Mouse (Mus musculus) hindbrain, embryonic 14.5 days (tissue): ENCODE data around the gene Acer3. TPM values are rescaled to one million over a fixed set of nuclear protein-coding genes. Genes with fewer than 3 reads are reported as not detected.
"Not testable (repeated sequence)": the region's sequence is repeated elsewhere in the genome, so short reads cannot be mapped to it uniquely, and the experiment has no call there.

Experiments used
- ATAC-seq: fragments of 200-750 bp; cut with Nextera tagmentation; 2 replicates; pipeline ENCODE4 v1.8.0; 2017; ENCODE audit warnings: moderate number of reproducible peaks, mild to moderate bottlenecking, moderate TSS enrichment, moderate library complexity; ENCODE audit not compliant: low FRiP score
- DNase-seq: peaks from one replicate; pipeline ENCODE4 v3.0.0-alpha.2; 2015; ENCODE audit warnings: low spot score
- H3K27ac ChIP-seq: fragments of 300-500 bp; sonication (generic); 2 replicates; pipeline ENCODE4 v1.5.1; 2014; ENCODE audit warnings: mild to moderate bottlenecking, moderate library complexity
- H3K27me3 ChIP-seq: fragments of 300-500 bp; sonication (generic); 2 replicates; pipeline ENCODE4 v1.6.1; 2014; ENCODE audit warnings: mild to moderate bottlenecking, low read length, mixed read lengths; ENCODE audit not compliant: control insufficient read depth, insufficient read depth
- H3K36me3 ChIP-seq: fragments of 300-500 bp; sonication (generic); replicated peaks from 2 replicates; pipeline ENCODE4 v1.6.1; 2014; ENCODE audit not compliant: control insufficient read depth, insufficient read depth
- H3K4me1 ChIP-seq: fragments of 300-500 bp; sonication (generic); replicated peaks from 2 replicates; pipeline ENCODE4 v1.6.1; 2014; ENCODE audit warnings: antibody characterized with exemption, low read length, mixed read lengths; ENCODE audit not compliant: control insufficient read depth, insufficient read depth
- H3K4me2 ChIP-seq: fragments of 300-500 bp; sonication (generic); replicated peaks from 2 replicates; pipeline ENCODE4 v1.6.1; 2014; ENCODE audit warnings: mild to moderate bottlenecking, moderate library complexity
- H3K4me3 ChIP-seq: fragments of 300-500 bp; sonication (generic); replicated peaks from 2 replicates; pipeline ENCODE4 v1.5.1; 2014; ENCODE audit warnings: mild to moderate bottlenecking, low read length
- H3K9ac ChIP-seq: fragments of 300-500 bp; sonication (generic); 2 replicates; pipeline ENCODE4 v1.6.1; 2014
- H3K9me3 ChIP-seq: fragments of 300-500 bp; sonication (generic); 2 replicates; pipeline ENCODE4 v1.6.1; 2016; ENCODE audit warnings: low read length; ENCODE audit not compliant: control insufficient read depth
- WGBS: fragments of 180-500 bp; shearing (Covaris S2); extraction: QIAGEN DNeasy Blood & Tissue Kit; methylation state at CpG from one replicate; pipeline ENCODE4 v1.1.7; 2014; 5-methylcytosine and 5-hydroxymethylcytosine counted together
- polyA plus RNA-seq: library from polyadenylated mRNA; unstranded; fragments of >200 nt; fragmentation: Nextera tagmentation; extraction: Ambion mirVana; gene quantifications from 2 replicates; pipeline ENCODE4 v1.2.1, GENCODE M21; 2014

The Acer3 gene
- polyA plus RNA-seq, 1 experiment from 2014 or later, result 27.4 TPM

GRCm38 (mm10) chr7:98310266-98310665 is 10.7 kb downstream of the Acer3 start:
- H3K36me3 ChIP-seq, result no peaks in the 10 kb centered on the region
- no peak for DNase-seq
- ATAC-seq, result no peak
- H3K9me3 ChIP-seq, result no peaks in the 10 kb centered on the region
- no peaks in the 10 kb centered on the region for H3K27me3 ChIP-seq
- H3K27ac ChIP-seq, result no peak overlapping the region
- 61% methylated on average over 6 of the region's 6 CpGs for WGBS
- H3K4me2 ChIP-seq, result no peak overlapping the region
- peaks cover 9% of the 10 kb centered on the region for H3K4me1 ChIP-seq
- H3K4me3 ChIP-seq, result no peak overlapping the region
- no peak overlapping the region for H3K9ac ChIP-seq

GRCm38 (mm10) chr7:98309219-98310030 is 11.6 kb downstream of the Acer3 start:
- H3K9me3 ChIP-seq, result no peaks in the 10 kb centered on the region
- peak overlapping the region; percentile 85 for H3K4me3 ChIP-seq
- WGBS, result under 1% methylated on average over 49 of the region's 53 CpGs
- H3K4me1 ChIP-seq, result peaks cover 9% of the 10 kb centered on the region
- no peaks in the 10 kb centered on the region for H3K36me3 ChIP-seq
- peak overlapping the region; percentile 84 for H3K9ac ChIP-seq
- H3K4me2 ChIP-seq, result peak overlapping the region; percentile 86
- peak overlapping the region; percentile 69 for H3K27ac ChIP-seq
- H3K27me3 ChIP-seq, result no peaks in the 10 kb centered on the region
- peak; percentile 87 for DNase-seq
- ATAC-seq, result peak; percentile 98

GRCm38 (mm10) chr7:98308607-98309218 is 12.3 kb downstream of the Acer3 start:
- 2% methylated on average over 30 of the region's 33 CpGs for WGBS
- H3K27ac ChIP-seq, result peak overlapping the region; percentile 69
- DNase-seq (peak; percentile 26), ATAC-seq (no peak; the same call in 1 of the 2 replicates)
- peak overlapping the region; percentile 85 for H3K4me3 ChIP-seq
- H3K4me1 ChIP-seq, result peaks cover 9% of the 10 kb centered on the region
- no peaks in the 10 kb centered on the region for H3K36me3 ChIP-seq
- H3K9ac ChIP-seq, result peak overlapping the region; percentile 84
- peak overlapping the region; percentile 86 for H3K4me2 ChIP-seq
- no peaks in the 10 kb centered on the region for H3K9me3 ChIP-seq
- no peaks in the 10 kb centered on the region for H3K27me3 ChIP-seq

GRCm38 (mm10) chr7:98307921-98308606 is 12.9 kb downstream of the Acer3 start:
- H3K4me3 ChIP-seq, result peak overlapping the region; percentile 85
- H3K27me3 ChIP-seq, result no peaks in the 10 kb centered on the region
- H3K4me1 ChIP-seq, result peaks cover 9% of the 10 kb centered on the region
- DNase-seq (peak; percentile 36), ATAC-seq (no peak)
- no peaks in the 10 kb centered on the region for H3K36me3 ChIP-seq
- peak overlapping the region; percentile 69 for H3K27ac ChIP-seq
- H3K9me3 ChIP-seq, result no peaks in the 10 kb centered on the region
- peak overlapping the region; percentile 84 for H3K9ac ChIP-seq
- 41% methylated on average over 9 of the region's 9 CpGs for WGBS
- peak overlapping the region; percentile 86 for H3K4me2 ChIP-seq

- WGBS, result 88% methylated on average over 2 of the region's 2 CpGs
- Histone ChIP-seq H3K9ac (no peak overlapping the region), H3K27ac (no peak overlapping the region), H3K27me3 (no peaks in the 10 kb centered on the region), H3K4me3 (no peak overlapping the region), H3K9me3 (no peaks in the 10 kb centered on the region), H3K4me2 (no peak overlapping the region), H3K36me3 (no peaks in the 10 kb centered on the region), H3K4me1 (peaks cover 9% of the 10 kb centered on the region)
- ATAC-seq (no peak), DNase-seq (no peak)
Observed at GRCm38 (mm10) chr7:98307411-98307810, 13.6 kb downstream of the Acer3 start.

GRCm38 (mm10) chr7:98292901-98293300 is 28.1 kb downstream of the Acer3 start:
- Histone ChIP-seq H3K4me1 (no peaks in the 10 kb centered on the region), H3K36me3 (no peaks in the 10 kb centered on the region), H3K27ac (no peak overlapping the region), H3K4me2 (no peak overlapping the region), H3K27me3 (no peaks in the 10 kb centered on the region), H3K4me3 (no peak overlapping the region), H3K9ac (no peak overlapping the region), H3K9me3 (no peaks in the 10 kb centered on the region)
- DNase-seq, result no peak
- ATAC-seq, result no peak
- 96% methylated on average over 1 of the region's 1 CpGs for WGBS

- no peaks in the 10 kb centered on the region for H3K36me3 ChIP-seq
Observed at GRCm38 (mm10) chr7:98289585-98289984, 31.4 kb downstream of the Acer3 start.

GRCm38 (mm10) chr7:98276263-98276662 is 44.7 kb downstream of the Acer3 start:
- no peak for ATAC-seq
- Histone ChIP-seq H3K36me3 (no peaks in the 10 kb centered on the region), H3K9ac (no peak overlapping the region), H3K27me3 (no peaks in the 10 kb centered on the region), H3K9me3 (0 out of 2 replicates have a peak, but pooled peaks cover 4% of the 10 kb centered on the region), H3K27ac (no peak overlapping the region), H3K4me1 (no peaks in the 10 kb centered on the region), H3K4me3 (no peak overlapping the region), H3K4me2 (no peak overlapping the region)
- DNase-seq, result no peak

More at GRCm38 (mm10) chr7:98289585-98289984, 31.4 kb downstream of the Acer3 start:
- H3K4me1 ChIP-seq, result no peaks in the 10 kb centered on the region
- no peak overlapping the region for H3K4me3 ChIP-seq
- no peak for ATAC-seq
- no peak for DNase-seq
- no peaks in the 10 kb centered on the region for H3K9me3 ChIP-seq
- H3K9ac ChIP-seq, result no peak overlapping the region
- H3K4me2 ChIP-seq, result no peak overlapping the region
- no peak overlapping the region for H3K27ac ChIP-seq
- no peaks in the 10 kb centered on the region for H3K27me3 ChIP-seq
- WGBS, result 32% methylated on average over 3 of the region's 3 CpGs

- not testable (repeated sequence) for H3K4me1 ChIP-seq, H3K27me3 ChIP-seq, H3K4me3 ChIP-seq, H3K36me3 ChIP-seq, H3K9me3 ChIP-seq, ATAC-seq, DNase-seq, H3K9ac ChIP-seq, H3K27ac ChIP-seq
- 35% methylated on average over 14 of the region's 15 CpGs for WGBS
- H3K4me2 ChIP-seq, result peak overlapping the region; percentile 24
Observed at GRCm38 (mm10) chr7:98268166-98268565, 52.8 kb downstream of the Acer3 start.
